Mouse (Mus musculus) lung, postnatal 4 days (tissue): Measurements from ENCODE around the gene D1Pas1.

Source experiments
- DNase-seq, 2 experiments: peaks; one replicate each; pipeline ENCODE4 v3.0.0; 2021

Gene D1Pas1

GRCm38 (mm10) chr1:186988822-186989221, 21.6 kb downstream of the D1Pas1 start:
- no peak for DNase-seq

- DNase-seq: no peak
Observed at GRCm38 (mm10) chr1:186991473-186991872, 24.3 kb downstream of the D1Pas1 start.

- DNase-seq: no peak
Observed at GRCm38 (mm10) chr1:186992113-186992512, 24.9 kb downstream of the D1Pas1 start.

- DNase-seq: no peak
Observed at GRCm38 (mm10) chr1:186997596-186998304, 30.5 kb downstream of the D1Pas1 start.

- no peak for DNase-seq
Observed at GRCm38 (mm10) chr1:187003441-187003861, 36.2 kb downstream of the D1Pas1 start.

- DNase-seq: no peak
Observed at GRCm38 (mm10) chr1:187004306-187004705, 37.1 kb downstream of the D1Pas1 start.

- DNase-seq: peak; percentile 9 to 71
Observed at GRCm38 (mm10) chr1:187006227-187006925, 39.2 kb downstream of the D1Pas1 start.

- DNase-seq: no peak
Observed at GRCm38 (mm10) chr1:187008236-187008635, 41.0 kb downstream of the D1Pas1 start.

- DNase-seq: no peak
Observed at GRCm38 (mm10) chr1:187010071-187010470, 42.9 kb downstream of the D1Pas1 start.

- no peak for DNase-seq
Observed at GRCm38 (mm10) chr1:187011601-187012000, 44.4 kb downstream of the D1Pas1 start.

GRCm38 (mm10) chr1:187014141-187014540, 46.9 kb downstream of the D1Pas1 start:
- no peak for DNase-seq

GRCm38 (mm10) chr1:187015673-187016072, 48.5 kb downstream of the D1Pas1 start:
- no peak for DNase-seq

- DNase-seq: no peak
Observed at GRCm38 (mm10) chr1:187016116-187016515, 48.9 kb downstream of the D1Pas1 start.

GRCm38 (mm10) chr1:187020011-187020410, 52.8 kb downstream of the D1Pas1 start:
- no peak for DNase-seq
